Mouse (Mus musculus) gonadal fat pad, adult 2 months (tissue): ENCODE measurements around the gene Emg1. TPM values are rescaled to one million over a fixed set of nuclear protein-coding genes. Genes with fewer than 3 reads are reported as not detected.
"Not testable (repeated sequence)": the region's sequence is repeated elsewhere in the genome, so short reads cannot be mapped to it uniquely, and the experiment has no call there.

Source experiments
- DNase-seq: peaks from one replicate; pipeline ENCODE4 v3.0.0-alpha.2; 2012; ENCODE audit warnings: low read depth
- polyA plus RNA-seq: library from polyadenylated mRNA; depleted of rRNA; stranded (reverse); fragments of >200 nt; gene quantifications from 2 replicates; pipeline ENCODE4 v1.2.3, GENCODE M21; 2012

Emg1 gene
- polyA plus RNA-seq, 1 experiment: 43.6 TPM

- no peak for DNase-seq
These were observed 3.6 kb downstream of the Emg1 start for GRCm38 (mm10) chr6:124708289-124708889.

- no peak for DNase-seq
These were observed 5.8 kb downstream of the Emg1 start for GRCm38 (mm10) chr6:124706061-124706627.

- DNase-seq: no peak
These were observed 7.6 kb downstream of the Emg1 start for GRCm38 (mm10) chr6:124704417-124704816.

- DNase-seq: no peak
These were observed 8.2 kb downstream of the Emg1 start for GRCm38 (mm10) chr6:124703789-124704188.

- no peak for DNase-seq
These were observed 9.2 kb downstream of the Emg1 start for GRCm38 (mm10) chr6:124702784-124703103.

GRCm38 (mm10) chr6:124702102-124702783 is 9.7 kb downstream of the Emg1 start:
- no peak for DNase-seq

GRCm38 (mm10) chr6:124701338-124701737 is 10.6 kb downstream of the Emg1 start:
- DNase-seq: no peak

GRCm38 (mm10) chr6:124699962-124700610 is 11.9 kb downstream of the Emg1 start:
- DNase-seq: peak; percentile 73

GRCm38 (mm10) chr6:124699366-124699765 is 12.6 kb downstream of the Emg1 start:
- DNase-seq: no peak

GRCm38 (mm10) chr6:124698751-124699150 is 13.2 kb downstream of the Emg1 start:
- no peak for DNase-seq

- no peak for DNase-seq
These were observed 15.4 kb downstream of the Emg1 start for GRCm38 (mm10) chr6:124696441-124697150.

GRCm38 (mm10) chr6:124694166-124694955 is 17.6 kb downstream of the Emg1 start:
- no peak for DNase-seq

- no peak for DNase-seq
These were observed 18.6 kb downstream of the Emg1 start for GRCm38 (mm10) chr6:124693243-124693981.

GRCm38 (mm10) chr6:124690517-124690916 is 21.5 kb downstream of the Emg1 start:
- DNase-seq: no peak

- DNase-seq: no peak
These were observed 23.0 kb downstream of the Emg1 start for GRCm38 (mm10) chr6:124689011-124689410.

- DNase-seq: no peak
These were observed 23.7 kb downstream of the Emg1 start for GRCm38 (mm10) chr6:124688151-124688758.

- DNase-seq: not testable (repeated sequence)
These were observed 25.3 kb downstream of the Emg1 start for GRCm38 (mm10) chr6:124686644-124687043.

- no peak for DNase-seq
These were observed 26.2 kb downstream of the Emg1 start for GRCm38 (mm10) chr6:124685606-124686386.
